Mouse (Mus musculus): ENCODE results near the gene Shisa5. TPM values are rescaled to one million over a fixed set of nuclear protein-coding genes. Genes with fewer than 3 reads are reported as not detected.

The Shisa5 gene
- polyA plus RNA-seq, 1 experiment from 2014 or later = 34.7 TPM

GRCm38 (mm10) chr9:109104083-109104482 is 65.7 kb downstream of the Shisa5 start:
- Histone ChIP-seq H3K9ac (ENCODE audit: low read length) (no peak overlapping the region), H3K36me3 (ENCODE audit: control insufficient read depth, insufficient read depth, low read length) (peaks cover 39% of the 10 kb centered on the region), H3K27ac (ENCODE audit: low read depth, low read length) (no peak overlapping the region), H3K9me3 (ENCODE audit: control insufficient read depth, low read length) (no peaks in the 10 kb centered on the region), H3K27me3 (ENCODE audit: control insufficient read depth, insufficient read depth, low read length) (no peaks in the 10 kb centered on the region), H3K4me2 (ENCODE audit: low read depth) (no peak overlapping the region), H3K4me3 (ENCODE audit: low read depth, low read length) (no peak overlapping the region), H3K4me1 (ENCODE audit: control insufficient read depth, insufficient read depth, low read length) (peaks cover 2% of the 10 kb centered on the region)
- DNase-seq (ENCODE audit: low spot score) (no peak), ATAC-seq (ENCODE audit: insufficient read depth, low FRiP score, low TSS enrichment) (no peak)
- WGBS = 94% methylated on average over 9 of the region's 9 CpGs

GRCm38 (mm10) chr9:109105011-109105410 is 66.6 kb downstream of the Shisa5 start:
- Histone ChIP-seq H3K36me3 (ENCODE audit: control insufficient read depth, insufficient read depth, low read length) (peaks cover 40% of the 10 kb centered on the region), H3K4me1 (ENCODE audit: control insufficient read depth, insufficient read depth, low read length) (no peaks in the 10 kb centered on the region; the same call in 1 of the 2 replicates), H3K27ac (ENCODE audit: low read depth, low read length) (no peak overlapping the region), H3K9me3 (ENCODE audit: control insufficient read depth, low read length) (no peaks in the 10 kb centered on the region), H3K4me2 (ENCODE audit: low read depth) (no peak overlapping the region), H3K9ac (ENCODE audit: low read length) (no peak overlapping the region), H3K27me3 (ENCODE audit: control insufficient read depth, insufficient read depth, low read length) (no peaks in the 10 kb centered on the region), H3K4me3 (ENCODE audit: low read depth, low read length) (no peak overlapping the region)
- ATAC-seq (ENCODE audit: insufficient read depth, low FRiP score, low TSS enrichment) = no peak
- DNase-seq (ENCODE audit: low spot score) = no peak
- 92% methylated on average over 12 of the region's 12 CpGs for WGBS

- no peak overlapping the region for H3K4me2 ChIP-seq (ENCODE audit: low read depth)
- ATAC-seq (ENCODE audit: insufficient read depth, low FRiP score, low TSS enrichment) (no peak), DNase-seq (ENCODE audit: low spot score) (no peak)
- no peaks in the 10 kb centered on the region; the same call in 1 of the 2 replicates for H3K4me1 ChIP-seq (ENCODE audit: control insufficient read depth, insufficient read depth, low read length)
- H3K9ac ChIP-seq (ENCODE audit: low read length) = no peak overlapping the region
- peaks cover 42% of the 10 kb centered on the region for H3K36me3 ChIP-seq (ENCODE audit: control insufficient read depth, insufficient read depth, low read length)
- H3K9me3 ChIP-seq (ENCODE audit: control insufficient read depth, low read length) = no peaks in the 10 kb centered on the region
- H3K27me3 ChIP-seq (ENCODE audit: control insufficient read depth, insufficient read depth, low read length) = no peaks in the 10 kb centered on the region
- H3K27ac ChIP-seq (ENCODE audit: low read depth, low read length) = no peak overlapping the region
- 95% methylated on average over 12 of the region's 12 CpGs for WGBS
- H3K4me3 ChIP-seq (ENCODE audit: low read depth, low read length) = no peak overlapping the region
Observed at GRCm38 (mm10) chr9:109105648-109106047, 67.3 kb downstream of the Shisa5 start.

- Histone ChIP-seq H3K27ac (ENCODE audit: low read depth, low read length) (no peak overlapping the region), H3K36me3 (ENCODE audit: control insufficient read depth, insufficient read depth, low read length) (peaks cover 46% of the 10 kb centered on the region), H3K9me3 (ENCODE audit: control insufficient read depth, low read length) (no peaks in the 10 kb centered on the region), H3K4me1 (ENCODE audit: control insufficient read depth, insufficient read depth, low read length) (no peaks in the 10 kb centered on the region), H3K4me3 (ENCODE audit: low read depth, low read length) (no peak overlapping the region), H3K27me3 (ENCODE audit: control insufficient read depth, insufficient read depth, low read length) (no peaks in the 10 kb centered on the region), H3K9ac (ENCODE audit: low read length) (no peak overlapping the region), H3K4me2 (ENCODE audit: low read depth) (no peak overlapping the region)
- DNase-seq (ENCODE audit: low spot score) (no peak), ATAC-seq (ENCODE audit: insufficient read depth, low FRiP score, low TSS enrichment) (no peak)
- 44% methylated on average over 3 of the region's 6 CpGs for WGBS
Observed at GRCm38 (mm10) chr9:109107341-109107740, 69.0 kb downstream of the Shisa5 start.

Other genes with a start within 250 kb of the Shisa5 start
- 14.5 and 15.5 TPM in 2 replicates for gene Nckipsd, start 230.2 kb upstream of the Shisa5 start, polyA plus RNA-seq (2014; fragmentation: Nextera tagmentation; extraction: Ambion mirVana)
- gene Celsr3, start 212.2 kb upstream of the Shisa5 start, polyA plus RNA-seq (2014; fragmentation: Nextera tagmentation; extraction: Ambion mirVana) = 6.7 and 8.9 TPM in 2 replicates
- gene Slc26a6, start 185.3 kb upstream of the Shisa5 start, polyA plus RNA-seq (2014; fragmentation: Nextera tagmentation; extraction: Ambion mirVana) = 8.8 and 13.2 TPM in 2 replicates
- not detected in 2 replicates for gene Tmem89, start 123.9 kb upstream of the Shisa5 start, polyA plus RNA-seq (2014; fragmentation: Nextera tagmentation; extraction: Ambion mirVana)
- 439 and 457 TPM in 2 replicates for gene Uqcrc1, start 101.9 kb upstream of the Shisa5 start, polyA plus RNA-seq (2014; fragmentation: Nextera tagmentation; extraction: Ambion mirVana)
- gene Col7a1, start 85.0 kb upstream of the Shisa5 start, polyA plus RNA-seq (2014; fragmentation: Nextera tagmentation; extraction: Ambion mirVana) = 0.69 and 1.2 TPM in 2 replicates
- not detected in 2 replicates for gene Ucn2, start 52.6 kb upstream of the Shisa5 start, polyA plus RNA-seq (2014; fragmentation: Nextera tagmentation; extraction: Ambion mirVana)
- 14.4 and 14.6 TPM in 2 replicates for gene Pfkfb4, start 46.8 kb upstream of the Shisa5 start, polyA plus RNA-seq (2014; fragmentation: Nextera tagmentation; extraction: Ambion mirVana)
- gene Trex1, start 21.2 kb downstream of the Shisa5 start, polyA plus RNA-seq (2014; fragmentation: Nextera tagmentation; extraction: Ambion mirVana) = 6.9 and 7.8 TPM in 2 replicates
- gene Atrip, start 35.6 kb downstream of the Shisa5 start, polyA plus RNA-seq (2014; fragmentation: Nextera tagmentation; extraction: Ambion mirVana) = 25.3 and 26.4 TPM in 2 replicates
- 13.4 and 15.1 TPM in 2 replicates for gene Ccdc51, start 43.9 kb downstream of the Shisa5 start, polyA plus RNA-seq (2014; fragmentation: Nextera tagmentation; extraction: Ambion mirVana)
- gene Tma7, start 44.0 kb downstream of the Shisa5 start, polyA plus RNA-seq (2014; fragmentation: Nextera tagmentation; extraction: Ambion mirVana) = 719 and 756 TPM in 2 replicates
- 18.3 and 19.1 TPM in 2 replicates for gene Plxnb1, start 56.8 kb downstream of the Shisa5 start, polyA plus RNA-seq (2014; fragmentation: Nextera tagmentation; extraction: Ambion mirVana)
- gene Fbxw21, start 123.5 kb downstream of the Shisa5 start, polyA plus RNA-seq (2014; fragmentation: Nextera tagmentation; extraction: Ambion mirVana) = not detected in 2 replicates
- gene Fbxw13, start 157.4 kb downstream of the Shisa5 start, polyA plus RNA-seq (2014; fragmentation: Nextera tagmentation; extraction: Ambion mirVana) = not detected in 2 replicates
- gene Fbxw20, start 196.2 kb downstream of the Shisa5 start, polyA plus RNA-seq (2014; fragmentation: Nextera tagmentation; extraction: Ambion mirVana) = not detected in 2 replicates
- gene Fbxw14, start 249.1 kb downstream of the Shisa5 start, polyA plus RNA-seq (2014; fragmentation: Nextera tagmentation; extraction: Ambion mirVana) = not detected in 2 replicates

All from neural tube, embryonic 11.5 days (tissue).